Mouse (Mus musculus): ENCODE results near the gene Epha6. TPM values are rescaled to one million over a fixed set of nuclear protein-coding genes. Genes with fewer than 3 reads are reported as not detected.

Epha6 gene
- polyA plus RNA-seq (2012; fragmentation: generic; extraction: Trizol), result not detected

GRCm38 (mm10) chr16:60605061-60605831 lies at the start of gene Epha6:
Gene Epha6, minus strand, starts transcription at chr16:60605531.

GRCm38 (mm10) chr16:59639102-59639691 lies 966.1 kb downstream of the Epha6 start, which contains the start of gene Arl6:
Gene Arl6, minus strand, starts transcription at chr16:59639391.

